Mouse (Mus musculus) spleen, adult 2 months (tissue): ENCODE data around the gene Camta1. TPM values are rescaled to one million over a fixed set of nuclear protein-coding genes. Genes with fewer than 3 reads are reported as not detected.
A peak's percentile ranks its signal among the peaks of the same experiment; 100 is the strongest.

ENCODE experiments used
- DNase-seq, 2 experiments: peaks; one replicate each; pipeline versions ENCODE4 v3.0.0 to v3.0.0-alpha.2; 2012 to 2021; ENCODE audit warnings: low spot score in 2 of 2, low read depth in 1 of 2
- H3K27ac ChIP-seq: fragments of 200-500 bp; 2 replicates; pipeline ENCODE4 v1.5.1; 2012; ENCODE audit warnings: low read length, inconsistent platforms; ENCODE audit not compliant: insufficient read depth
- H3K27me3 ChIP-seq: fragments of 200-500 bp; 2 replicates; pipeline ENCODE4 v1.6.1; 2012; ENCODE audit warnings: mild to moderate bottlenecking, moderate library complexity, low read length, inconsistent platforms; ENCODE audit not compliant: control insufficient read depth, insufficient read depth
- H3K36me3 ChIP-seq: fragments of 200-500 bp; 2 replicates; pipeline ENCODE4 v1.6.1; 2012; ENCODE audit warnings: mild to moderate bottlenecking, low read length, inconsistent platforms; ENCODE audit not compliant: control insufficient read depth, insufficient read depth
- H3K4me1 ChIP-seq: fragments of 200-500 bp; 2 replicates; pipeline ENCODE4 v1.6.1; 2011; ENCODE audit warnings: inconsistent platforms; ENCODE audit not compliant: control insufficient read depth, insufficient read depth, insufficient read length
- H3K4me3 ChIP-seq: fragments of 200-500 bp; 2 replicates; pipeline ENCODE4 v1.5.1; 2011; ENCODE audit warnings: mild to moderate bottlenecking, inconsistent platforms; ENCODE audit not compliant: insufficient read depth, insufficient read length; ENCODE audit errors: extremely low read depth
- CTCF ChIP-seq: fragments of 200-500 bp; IDR thresholded peaks from 2 replicates; pipeline ENCODE4 v1.5.1; 2011; ENCODE audit warnings: mild to moderate bottlenecking, inconsistent platforms; ENCODE audit not compliant: insufficient read depth, insufficient read length, insufficient replicate concordance; ENCODE audit errors: extremely low read depth
- POLR2A ChIP-seq: fragments of 200-500 bp; IDR thresholded peaks from 2 replicates; pipeline ENCODE4 v1.6.1; 2011; ENCODE audit warnings: low read depth, low read length, inconsistent platforms
- WGBS: fragments of 180-500 bp; shearing (Covaris S2); methylation state at CpG from one replicate; pipeline ENCODE4 v1.1.7; 2018; 5-methylcytosine and 5-hydroxymethylcytosine counted together
- polyA plus RNA-seq: library from polyadenylated mRNA; depleted of rRNA; stranded (reverse); fragments of >200 nt; gene quantifications from 2 replicates; pipeline ENCODE4 v1.2.3, GENCODE M21; 2012

Gene Camta1
- polyA plus RNA-seq, 1 experiment: 7.7 TPM

- TF ChIP-seq CTCF: no peak
- TF ChIP-seq POLR2A: peak; percentile 51
- Histone ChIP-seq H3K27me3 (peaks cover 1% of the 10 kb centered on the region; the same call in 1 of the 2 replicates), H3K27ac (peak within 1 kb of the TSS; percentile 96), H3K4me1 (no peaks in the 10 kb centered on the region; the same call in 1 of the 2 replicates), H3K36me3 (peaks cover 2% of the 10 kb centered on the region; the same call in 1 of the 2 replicates), H3K4me3 (peak within 1 kb of the TSS; percentile 93)
- 1% methylated on average over 113 of the region's 114 CpGs for WGBS
- DNase-seq: peak; percentile 97 to 99
These were observed 804.0 kb downstream of the Camta1 start, which contains the start of gene Vamp3 for GRCm38 (mm10) chr4:151057347-151058321. Gene Vamp3 (minus strand): TSS chr4:151057963.

GRCm38 (mm10) chr4:151051162-151051561, 810.5 kb downstream of the Camta1 start:
- 57% methylated on average over 1 of the region's 1 CpGs for WGBS
- TF ChIP-seq CTCF: no peak
- TF ChIP-seq POLR2A: no peak
- Histone ChIP-seq H3K36me3 (peaks cover 18% of the 10 kb centered on the region), H3K27ac (no peak overlapping the region), H3K27me3 (no peaks in the 10 kb centered on the region), H3K4me1 (no peaks in the 10 kb centered on the region; the same call in 1 of the 2 replicates), H3K4me3 (no peak overlapping the region)
- no peak for DNase-seq

- peaks cover 3% of the 10 kb centered on the region; the same call in 1 of the 2 replicates for H3K27me3 ChIP-seq
- WGBS: 91% methylated on average over 3 of the region's 3 CpGs
- H3K36me3 ChIP-seq: peaks cover 16% of the 10 kb centered on the region
These were observed 815.2 kb downstream of the Camta1 start for GRCm38 (mm10) chr4:151046524-151046923.

GRCm38 (mm10) chr4:151044944-151045570, 816.6 kb downstream of the Camta1 start:
- Histone ChIP-seq H3K4me1 (no peaks in the 10 kb centered on the region; the same call in 1 of the 2 replicates), H3K27ac (no peak overlapping the region; the same call in 1 of the 2 replicates), H3K27me3 (peaks cover 3% of the 10 kb centered on the region; the same call in 1 of the 2 replicates), H3K4me3 (peak overlapping the region; percentile 56), H3K36me3 (peaks cover 15% of the 10 kb centered on the region)
- no peak for DNase-seq
- WGBS: 6% methylated on average over 21 of the region's 21 CpGs
- TF ChIP-seq CTCF (no peak), POLR2A (no peak)

More at GRCm38 (mm10) chr4:151046524-151046923, 815.2 kb downstream of the Camta1 start:
- H3K4me3 ChIP-seq: no peak overlapping the region
- TF ChIP-seq CTCF: no peak
- no peak for TF ChIP-seq POLR2A
- H3K4me1 ChIP-seq: no peaks in the 10 kb centered on the region; the same call in 1 of the 2 replicates
- no peak overlapping the region for H3K27ac ChIP-seq
- no peak for DNase-seq

DNA sequence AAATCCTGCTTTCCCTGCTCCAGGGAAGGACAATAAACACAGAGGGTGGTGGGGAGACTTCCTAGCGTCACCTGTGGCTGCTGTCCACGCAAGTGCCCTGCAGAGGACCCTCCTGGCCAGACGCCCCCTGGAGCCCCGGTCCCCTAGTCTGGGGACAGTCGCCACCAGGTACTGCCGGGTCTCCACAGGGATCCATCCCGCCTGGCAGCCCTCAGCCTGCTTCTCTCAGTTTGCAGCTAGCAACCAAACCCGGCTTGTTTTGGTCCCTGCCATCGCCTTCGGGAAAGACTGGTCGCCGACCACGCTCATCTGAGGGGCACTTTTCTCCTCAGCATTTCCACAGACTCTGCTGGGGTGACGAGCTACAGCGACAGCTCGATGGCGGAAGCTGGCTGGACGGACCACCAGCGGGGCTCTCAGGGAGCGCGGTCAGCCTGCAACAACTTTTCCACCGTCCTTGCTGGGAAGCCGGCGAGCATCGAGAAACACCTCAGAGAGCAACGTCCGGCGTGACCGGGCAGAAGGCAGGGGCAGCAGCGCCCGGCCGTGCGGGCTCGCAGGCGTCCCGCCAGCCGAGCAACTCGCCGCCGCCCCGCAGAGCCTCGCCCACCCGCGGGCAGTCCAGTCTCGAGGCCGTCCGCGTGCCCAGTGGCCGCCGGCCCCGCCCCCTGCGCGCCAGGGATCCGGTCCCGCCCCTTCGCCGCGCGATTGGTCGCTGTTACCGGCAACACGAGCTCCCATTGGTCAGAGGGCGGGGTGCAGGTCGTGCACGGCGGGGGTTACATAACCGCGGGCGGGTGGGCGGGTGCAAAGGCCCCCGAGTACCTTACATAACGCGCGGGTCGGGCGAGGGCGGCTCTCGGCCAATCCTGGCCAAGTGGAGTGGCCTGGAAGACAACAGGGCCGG, 817.4 kb downstream of the Camta1 start, which contains the start of gene Per3:
Gene Per3, minus strand, starts transcription at position 629 of the 907 bp plus-strand sequence.
- TF ChIP-seq POLR2A (peak; percentile 33), CTCF (no peak)
- Histone ChIP-seq H3K4me3 (peak within 1 kb of the TSS; percentile 68), H3K4me1 (no peaks in the 10 kb centered on the region; the same call in 1 of the 2 replicates), H3K36me3 (peaks cover 8% of the 10 kb centered on the region), H3K27me3 (peaks cover 3% of the 10 kb centered on the region; the same call in 1 of the 2 replicates), H3K27ac (peak within 1 kb of the TSS; percentile 73)
- DNase-seq: peak; percentile 81 to 92
- under 1% methylated on average over 79 of the region's 79 CpGs for WGBS
